In the genomic region with DNA sequence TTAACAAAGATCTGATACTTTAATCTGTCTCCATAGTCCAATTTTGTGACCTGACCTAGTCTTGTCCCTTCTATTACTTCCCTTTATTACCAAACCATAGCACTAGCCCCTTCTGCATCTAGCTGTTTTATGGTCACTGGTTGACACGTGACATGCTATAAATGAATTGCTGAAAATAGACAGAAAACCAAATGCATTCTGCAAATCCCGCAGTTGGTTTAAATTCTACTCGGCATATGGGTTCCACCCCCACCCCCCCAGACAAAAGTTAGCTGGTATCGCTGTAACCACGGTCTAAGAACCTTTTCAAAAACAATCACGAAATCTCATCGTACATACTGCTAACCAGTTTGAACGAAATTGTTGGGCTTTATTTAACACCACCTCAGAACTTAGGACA, we compare ENCODE assay signal across 8 mouse cellular contexts. TPM values are rescaled to one million over a fixed set of nuclear protein-coding genes. Genes with fewer than 3 reads are reported as not detected.
A peak's percentile ranks its signal among the peaks of the same experiment; 100 is the strongest.
DNase-seq lines count a peak whose midpoint lies in the region; ATAC-seq lines count a peak whose summit lies in the region.

No protein-coding gene starts in this region.

- H3K36me3 ChIP-seq in liver, embryonic 11.5 days (ENCODE audit: control insufficient read depth, insufficient read depth, low read length), result no peaks in the 10 kb centered on the region; the same call in 1 of the 2 replicates

- DNase-seq in cerebellum, adult 9-10 months, result peak; percentile 18
- DNase-seq in cerebellum, adult 18-20 months, result no peak
- DNase-seq in 416B (ENCODE audit: low read depth), result peak; percentile 71
- DNase-seq in liver, embryonic 11.5 days (ENCODE audit: low spot score), result no peak
- no peak for DNase-seq in T-cell, adult 2 months (ENCODE audit: low spot score)
- no peak for DNase-seq in testis, postnatal 14 days (ENCODE audit: low spot score)
- DNase-seq in layer of hippocampus, postnatal 10 days (ENCODE audit: low spot score in 2 of 2), result no peak

- no peaks in the 10 kb centered on the region for H3K9me3 ChIP-seq in liver, embryonic 11.5 days (ENCODE audit: control insufficient read depth, low read length)

- H3K4me3 ChIP-seq in liver, embryonic 11.5 days (ENCODE audit: low read depth, low read length), result peak overlapping the region; percentile 97

- peak overlapping the region; percentile 70 for H3K4me2 ChIP-seq in liver, embryonic 11.5 days

- H3K27ac ChIP-seq in liver, embryonic 11.5 days (ENCODE audit: low read depth, low read length), result peak overlapping the region; percentile 96

- peaks cover 17% of the 10 kb centered on the region for H3K4me1 ChIP-seq in liver, embryonic 11.5 days (replicated peaks; ENCODE audit: control insufficient read depth, insufficient read depth, low read length)

- 5% methylated on average over 8 of the region's 8 CpGs for whole genome bisulfite sequencing in liver, embryonic 11.5 days

- peak overlapping the region; percentile 98 for H3K9ac ChIP-seq in liver, embryonic 11.5 days (ENCODE audit: low read depth, low read length)

- no peaks in the 10 kb centered on the region for H3K27me3 ChIP-seq in liver, embryonic 11.5 days (replicated peaks; ENCODE audit: control insufficient read depth, insufficient read depth, low read length)

- ATAC-seq in erythroid progenitor cell, adult 5-6 weeks (replicated peaks; ENCODE audit: low FRiP score, poor library complexity, severe bottlenecking), result 0 out of 2 replicates have a peak, but pooled peaks have one; percentile 12
- no peak for ATAC-seq in liver, embryonic 11.5 days (replicated peaks; ENCODE audit: low FRiP score)

RNA-seq across cellular contexts. Expression of gene Slc30a5, which starts 1.0 kb away (rescaled TPM):
- total RNA-seq in erythroid progenitor cell, adult 5-6 weeks (2015; ENCODE audit: low replicate concordance), result 46.1 and 53.0 TPM in 2 replicates
- total RNA-seq in erythroid progenitor cell, adult 5-6 weeks (2017; ENCODE audit: low replicate concordance), result 33.9 and 47.9 TPM in 2 replicates
- polyA plus RNA-seq in liver, embryonic 11.5 days (2014; fragmentation: Nextera tagmentation; extraction: Ambion mirVana), result 56.2 and 61.6 TPM in 2 replicates
- total RNA-seq in layer of hippocampus, postnatal 10 days (2021), result 10 to 100 TPM; 32.7 to 38.1 TPM

RNA-seq across cellular contexts. Expression of gene Ccnb1, which starts 45.8 kb away (rescaled TPM):
- total RNA-seq in erythroid progenitor cell, adult 5-6 weeks (2015; ENCODE audit: low replicate concordance), result 339 and 351 TPM in 2 replicates
- 507 and 678 TPM in 2 replicates for total RNA-seq in erythroid progenitor cell, adult 5-6 weeks (2017; ENCODE audit: low replicate concordance)
- polyA plus RNA-seq in liver, embryonic 11.5 days (2014; fragmentation: Nextera tagmentation; extraction: Ambion mirVana), result 343 and 384 TPM in 2 replicates
- 1 to 10 TPM; 5.2 to 7.0 TPM for total RNA-seq in layer of hippocampus, postnatal 10 days (2021)

RNA-seq across cellular contexts. Expression of gene Cenph, which starts 56.5 kb away (rescaled TPM):
- 75.5 and 87.6 TPM in 2 replicates for total RNA-seq in erythroid progenitor cell, adult 5-6 weeks (2015; ENCODE audit: low replicate concordance)
- 44.6 and 60.3 TPM in 2 replicates for total RNA-seq in erythroid progenitor cell, adult 5-6 weeks (2017; ENCODE audit: low replicate concordance)
- 73.0 and 77.5 TPM in 2 replicates for polyA plus RNA-seq in liver, embryonic 11.5 days (2014; fragmentation: Nextera tagmentation; extraction: Ambion mirVana)
- total RNA-seq in layer of hippocampus, postnatal 10 days (2021), result 1 to 10 TPM; 2.4 TPM

Comparison
In these comparisons a context has a peak if more than half of its experiments do, and no peak if none do; other contexts are left out.
1. DNase-seq: peak in cerebellum, adult 9-10 months (single experiment) and 416B (single experiment); none in cerebellum, adult 18-20 months (0 of 2), liver, embryonic 11.5 days (single experiment), T-cell, adult 2 months (single experiment), testis, postnatal 14 days (single experiment) and layer of hippocampus, postnatal 10 days (0 of 2).
2. RNA of gene Ccnb1, which starts 45.8 kb away (total RNA-seq): 339 to 678 TPM in erythroid progenitor cell, adult 5-6 weeks; 5.2 to 7.0 TPM in layer of hippocampus, postnatal 10 days; every median in the first group is over 10 times any median in the second.
3. RNA of gene Cenph, which starts 56.5 kb away (total RNA-seq): 44.6 to 87.6 TPM in erythroid progenitor cell, adult 5-6 weeks; 2.4 TPM in layer of hippocampus, postnatal 10 days; every median in the first group is over 10 times any median in the second.